Mouse (Mus musculus) lung, embryonic 16.5 days (tissue): ENCODE data around the gene Maml1. TPM values are rescaled to one million over a fixed set of nuclear protein-coding genes. Genes with fewer than 3 reads are reported as not detected.

Experiments
- ATAC-seq: fragments of 200-750 bp; cut with Nextera tagmentation; 2 replicates; pipeline ENCODE4 v1.8.0; 2017; ENCODE audit warnings: low read depth, mild to moderate bottlenecking, moderate library complexity
- H3K27ac ChIP-seq: fragments of 300-500 bp; sonication (generic); 2 replicates; pipeline ENCODE4 v1.5.1; 2014; ENCODE audit warnings: mild to moderate bottlenecking, control low read depth, low read length
- H3K27me3 ChIP-seq: fragments of 300-500 bp; sonication (generic); 2 replicates; pipeline ENCODE4 v1.6.1; 2014; ENCODE audit warnings: low read depth, low read length, mixed read lengths; ENCODE audit not compliant: control insufficient read depth, insufficient read depth
- H3K36me3 ChIP-seq: fragments of 300-500 bp; sonication (generic); 2 replicates; pipeline ENCODE4 v1.6.1; 2014; ENCODE audit warnings: low read length; ENCODE audit not compliant: control insufficient read depth, insufficient read depth
- H3K4me1 ChIP-seq: fragments of 300-500 bp; sonication (generic); replicated peaks from 2 replicates; pipeline ENCODE4 v1.6.1; 2014; ENCODE audit warnings: low read length, mixed read lengths; ENCODE audit not compliant: control insufficient read depth, insufficient read depth
- H3K4me2 ChIP-seq: fragments of 300-500 bp; sonication (generic); 2 replicates; pipeline ENCODE4 v1.6.1; 2014; ENCODE audit warnings: low read depth, low read length, control low read depth
- H3K4me3 ChIP-seq: fragments of 300-500 bp; sonication (generic); 2 replicates; pipeline ENCODE4 v1.5.1; 2014; ENCODE audit warnings: mild to moderate bottlenecking, low read length, control low read depth
- H3K9ac ChIP-seq: fragments of 300-500 bp; sonication (generic); 2 replicates; pipeline ENCODE4 v1.6.1; 2014; ENCODE audit warnings: low read length, control low read depth
- H3K9me3 ChIP-seq: fragments of 300-500 bp; sonication (generic); 2 replicates; pipeline ENCODE4 v1.6.1; 2016; ENCODE audit warnings: low read length; ENCODE audit not compliant: control insufficient read depth
- WGBS: fragments of 180-500 bp; shearing (Covaris S2); extraction: QIAGEN DNeasy Blood & Tissue Kit; methylation state at CpG from one replicate; pipeline ENCODE4 v1.1.7; 2014; 5-methylcytosine and 5-hydroxymethylcytosine counted together
- microRNA-seq: library from miRNA; unstranded; fragments of <30 nt; microRNA quantifications from one replicate; pipeline ENCODE4, GENCODE M21; 2016
- polyA plus RNA-seq: library from polyadenylated mRNA; unstranded; fragments of >200 nt; fragmentation: Nextera tagmentation; extraction: Ambion mirVana; gene quantifications from 2 replicates; pipeline ENCODE4 v1.2.1, GENCODE M21; 2015

Maml1 gene
- polyA plus RNA-seq, 1 experiment from 2014 or later: 5.2 TPM

GRCm38 (mm10) chr11:50211322-50212059 lies 80.6 kb downstream of the Maml1 start:
- Histone ChIP-seq H3K4me1 (peaks cover 20% of the 10 kb centered on the region), H3K9ac (peak overlapping the region; percentile 98), H3K9me3 (no peaks in the 10 kb centered on the region), H3K4me2 (peak overlapping the region; percentile 75), H3K27me3 (no peaks in the 10 kb centered on the region), H3K36me3 (peaks cover 14% of the 10 kb centered on the region), H3K27ac (no peak overlapping the region; the same call in 1 of the 2 replicates), H3K4me3 (peak overlapping the region; percentile 93)
- ATAC-seq: no peak
- 91% methylated on average over 3 of the region's 3 CpGs for WGBS

GRCm38 (mm10) chr11:50210505-50211151 lies 81.5 kb downstream of the Maml1 start, which contains the start of the genes Sqstm1 and Mgat4b:
Gene Sqstm1, minus strand, starts transcription at chr11:50210827.
Gene Mgat4b, plus strand, starts transcription at chr11:50210890.
- Histone ChIP-seq H3K36me3 (peaks cover 23% of the 10 kb centered on the region), H3K4me3 (peak within 1 kb of the TSS; percentile 93), H3K27me3 (no peaks in the 10 kb centered on the region), H3K4me2 (peak within 1 kb of the TSS; percentile 75), H3K4me1 (peaks cover 13% of the 10 kb centered on the region), H3K9ac (peak within 1 kb of the TSS; percentile 98), H3K9me3 (no peaks in the 10 kb centered on the region), H3K27ac (peak within 1 kb of the TSS; percentile 99)
- 0% methylated on average over 48 of the region's 48 CpGs for WGBS
- peak; percentile 73 for ATAC-seq

- no peaks in the 10 kb centered on the region for H3K9me3 ChIP-seq
- H3K27me3 ChIP-seq: no peaks in the 10 kb centered on the region
- peak overlapping the region; percentile 75 for H3K4me2 ChIP-seq
- peaks cover 26% of the 10 kb centered on the region for H3K36me3 ChIP-seq
- peak overlapping the region; percentile 99 for H3K27ac ChIP-seq
- ATAC-seq: peak; percentile 97
- H3K4me3 ChIP-seq: peak overlapping the region; percentile 93
- H3K9ac ChIP-seq: peak overlapping the region; percentile 98
- peaks cover 13% of the 10 kb centered on the region for H3K4me1 ChIP-seq
- WGBS: under 1% methylated on average over 22 of the region's 24 CpGs
These were observed 82.0 kb downstream of the Maml1 start for GRCm38 (mm10) chr11:50210101-50210504.

- WGBS: 92% methylated on average over 5 of the region's 5 CpGs
- no peak for ATAC-seq
- no peak overlapping the region for H3K27ac ChIP-seq
- H3K27me3 ChIP-seq: no peaks in the 10 kb centered on the region
- H3K4me3 ChIP-seq: no peak overlapping the region
- no peaks in the 10 kb centered on the region for H3K9me3 ChIP-seq
- no peak overlapping the region for H3K4me2 ChIP-seq
- H3K9ac ChIP-seq: no peak overlapping the region
- peaks cover 43% of the 10 kb centered on the region for H3K36me3 ChIP-seq
- H3K4me1 ChIP-seq: peaks cover 8% of the 10 kb centered on the region
These were observed 84.1 kb downstream of the Maml1 start for GRCm38 (mm10) chr11:50208039-50208438.

DNA sequence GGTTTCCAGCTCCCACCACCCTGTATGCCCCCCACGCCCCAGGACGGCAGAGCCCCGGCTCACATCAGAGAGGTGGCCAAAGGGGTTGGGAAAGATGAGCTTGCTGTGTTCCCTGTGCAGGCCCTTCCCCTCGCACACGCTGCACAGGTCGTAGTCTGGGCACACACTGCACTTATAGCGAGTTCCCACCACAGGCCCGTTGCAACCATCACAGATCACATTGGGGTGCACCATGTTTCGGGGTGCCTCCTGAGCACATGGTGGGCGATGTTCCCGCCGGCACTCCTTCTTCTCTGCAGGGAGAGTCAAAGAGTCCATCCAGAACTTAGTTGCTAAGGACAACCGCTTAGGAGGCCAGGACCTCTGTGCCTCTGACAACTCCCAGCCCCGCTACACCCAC lies 84.8 kb downstream of the Maml1 start:
- Histone ChIP-seq H3K4me2 (no peak overlapping the region), H3K9ac (no peak overlapping the region), H3K27me3 (no peaks in the 10 kb centered on the region), H3K27ac (no peak overlapping the region), H3K4me3 (no peak overlapping the region), H3K36me3 (peaks cover 46% of the 10 kb centered on the region), H3K4me1 (peaks cover 8% of the 10 kb centered on the region), H3K9me3 (no peaks in the 10 kb centered on the region)
- no peak for ATAC-seq
- 96% methylated on average over 14 of the region's 14 CpGs for WGBS

GRCm38 (mm10) chr11:50206037-50206436 lies 86.1 kb downstream of the Maml1 start:
- Histone ChIP-seq H3K9ac (no peak overlapping the region), H3K9me3 (no peaks in the 10 kb centered on the region), H3K27ac (no peak overlapping the region), H3K4me3 (no peak overlapping the region), H3K4me1 (peaks cover 7% of the 10 kb centered on the region), H3K27me3 (no peaks in the 10 kb centered on the region), H3K36me3 (peaks cover 58% of the 10 kb centered on the region), H3K4me2 (no peak overlapping the region)
- 73% methylated on average over 2 of the region's 2 CpGs for WGBS
- no peak for ATAC-seq

Small RNAs within 50 kb of the gene (microRNA-seq; reads per million reads assigned to microRNA genes)
- gene Mir6919: not detected

Other genes starting within 250 kb of the Maml1 start
- 45.2 and 47.9 TPM in 2 replicates for gene Tbc1d9b, start 160.9 kb downstream of the Maml1 start, polyA plus RNA-seq
- 16.1 and 19.5 TPM in 2 replicates for gene Mrnip, start 117.9 kb downstream of the Maml1 start, polyA plus RNA-seq
- gene Sqstm1, start 81.5 kb downstream of the Maml1 start, polyA plus RNA-seq: 257 and 295 TPM in 2 replicates
- gene Mgat4b, start 81.4 kb downstream of the Maml1 start, polyA plus RNA-seq: 5.8 and 7.3 TPM in 2 replicates
- 2.7 and 3.6 TPM in 2 replicates for gene Ltc4s, start 53.7 kb downstream of the Maml1 start, polyA plus RNA-seq
- 329 and 349 TPM in 2 replicates for gene Canx, start 33.4 kb upstream of the Maml1 start, polyA plus RNA-seq
- gene Cby3, start 62.2 kb upstream of the Maml1 start, polyA plus RNA-seq: 0.43 and 0.45 TPM in 2 replicates
- gene Hnrnph1, start 84.7 kb upstream of the Maml1 start, polyA plus RNA-seq: 474 and 483 TPM in 2 replicates
- gene Rufy1, start 138.8 kb upstream of the Maml1 start, polyA plus RNA-seq: 23.6 and 26.6 TPM in 2 replicates